ENCODE assay signal across 8 mouse cellular contexts in the genomic region with DNA sequence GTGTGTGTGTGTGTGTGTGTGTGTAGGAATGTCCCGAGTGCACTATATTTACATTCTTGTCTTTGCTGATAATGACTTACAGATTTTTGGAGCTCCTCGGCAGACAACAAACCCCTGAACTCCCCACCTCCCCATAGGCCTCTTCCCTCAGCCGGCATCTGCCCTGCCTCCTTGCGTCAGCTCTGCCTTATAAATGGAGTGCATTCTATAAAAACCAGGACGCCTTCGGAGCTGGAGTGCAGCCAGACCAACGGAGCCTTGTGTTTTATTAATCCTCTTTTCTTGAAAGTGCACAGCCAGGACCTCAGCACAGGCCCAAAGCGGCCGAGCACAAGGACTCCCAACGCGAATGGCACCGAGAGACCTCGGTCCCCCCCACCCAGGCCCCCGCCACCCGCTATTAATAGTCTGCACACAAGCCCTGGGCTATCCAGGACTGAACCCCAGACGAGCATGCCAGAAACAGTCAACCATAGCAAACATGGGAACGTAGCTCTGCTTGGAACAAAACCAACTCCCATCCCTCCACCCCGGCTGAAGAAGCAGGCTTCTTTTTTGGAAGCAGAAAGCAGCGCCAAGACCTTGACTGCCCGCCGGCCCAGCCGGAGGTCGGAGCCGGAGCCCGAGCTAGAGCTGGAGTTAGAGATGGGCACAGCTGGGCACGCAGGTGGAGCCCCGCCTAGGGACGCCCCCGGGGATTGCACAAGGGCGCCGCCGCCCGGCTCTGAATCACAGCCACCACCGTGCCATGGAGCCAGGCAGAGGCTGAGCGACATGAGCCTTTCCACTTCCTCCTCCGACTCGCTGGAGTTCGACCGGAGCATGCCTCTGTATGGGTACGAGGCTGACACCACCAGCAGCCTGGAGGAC. TPM values are rescaled to one million over a fixed set of nuclear protein-coding genes. Genes with fewer than 3 reads are reported as not detected.
A peak's percentile ranks its signal among the peaks of the same experiment; 100 is the strongest.
DNase-seq lines count a peak whose midpoint lies in the region; ATAC-seq and TF ChIP-seq lines count a peak whose summit lies in the region.

No protein-coding gene starts in this region.

- H3K4me1 ChIP-seq in lung, embryonic 14.5 days (ENCODE audit: insufficient read depth) = peaks cover 23% of the 10 kb centered on the region
- peaks cover 23% of the 10 kb centered on the region for H3K4me1 ChIP-seq in olfactory bulb, adult 2 months (ENCODE audit: control insufficient read depth, insufficient read depth, low read length)

- H3K9me3 ChIP-seq in lung, embryonic 14.5 days (ENCODE audit: low read depth, low read length) = no peaks in the 10 kb centered on the region

- H3K9ac ChIP-seq in lung, embryonic 14.5 days = peak overlapping the region; percentile 65

- TF ChIP-seq POLR2A in olfactory bulb, adult 2 months (IDR thresholded peaks at IDR 0.05; ENCODE audit: insufficient read depth, low read depth, low read length) = 0 out of 2 replicates have a peak, but pooled peaks have one; percentile 1

- H3K27me3 ChIP-seq in lung, embryonic 14.5 days (ENCODE audit: insufficient read depth, low read length) = no peaks in the 10 kb centered on the region

- peak; percentile 13 to 42; a peak in 2 of 4 replicates for ATAC-seq in hematopoietic stem cell, adult 5-6 weeks (replicated peaks in 1 of 2; ENCODE audit: insufficient read depth in 1 of 2, low FRiP score in 2 of 2, low TSS enrichment in 1 of 2, low read depth in 1 of 2, poor library complexity in 2 of 2, severe bottlenecking in 2 of 2)
- ATAC-seq in lung, embryonic 14.5 days (ENCODE audit: insufficient read depth) = peak; percentile 88

- peak; percentile 62 for DNase-seq in MN1 (ENCODE audit: low spot score)
- DNase-seq in cerebellum, adult 9-11 months = peak; percentile 83
- DNase-seq in frontal cortex, adult 2 months (ENCODE audit: extremely low spot score in 1 of 2, low spot score in 1 of 2) = peak; percentile 87 to 93
- peak; percentile 94 for DNase-seq in layer of hippocampus, adult 9-11 months
- DNase-seq in lung, embryonic 14.5 days = peak; percentile 96
- peak; percentile 55 for DNase-seq in thymus, postnatal 14 days

- H3K36me3 ChIP-seq in lung, embryonic 14.5 days (ENCODE audit: insufficient read depth) = peaks cover 6% of the 10 kb centered on the region; the same call in 1 of the 2 replicates

- H3K4me3 ChIP-seq in lung, embryonic 14.5 days (ENCODE audit: low read depth, low read length) = peak overlapping the region; percentile 49
- H3K4me3 ChIP-seq in olfactory bulb, adult 2 months (ENCODE audit: insufficient read depth, low read depth, low read length) = peak overlapping the region; percentile 53

- H3K27ac ChIP-seq in lung, embryonic 14.5 days (ENCODE audit: low read depth) = peak overlapping the region; percentile 98
- H3K27ac ChIP-seq in olfactory bulb, adult 2 months (ENCODE audit: insufficient read depth, low read depth, low read length) = peak overlapping the region; percentile 91

- peak overlapping the region; percentile 77 for H3K4me2 ChIP-seq in lung, embryonic 14.5 days

- TF ChIP-seq CTCF in lung, embryonic 14.5 days (IDR thresholded peaks at IDR 0.05; ENCODE audit: low read depth) = peak; percentile 61
- TF ChIP-seq CTCF in olfactory bulb, adult 2 months (IDR thresholded peaks at IDR 0.05; ENCODE audit: insufficient read depth, low read depth, low read length) = peak; percentile 58; the same call in 1 of the 2 replicates

- WGBS in lung, embryonic 14.5 days = 3% methylated on average over 40 of the region's 40 CpGs
- 3% methylated on average over 40 of the region's 40 CpGs for WGBS in olfactory bulb, adult 2 months

RNA-seq across cellular contexts. Expression of gene Naa20, which starts 41.7 kb away (rescaled TPM):
- polyA plus RNA-seq in frontal cortex, adult 2 months (2012; rRNA removed) = 71.1 and 90.5 TPM in 2 replicates
- 56.6 and 62.2 TPM in 2 replicates for total RNA-seq in hematopoietic stem cell, adult 5-6 weeks (2017)
- polyA plus RNA-seq in lung, embryonic 14.5 days (2014; fragmentation: Nextera tagmentation; extraction: Ambion mirVana) = 176 and 188 TPM in 2 replicates
- not detected in 2 replicates for polyA plus RNA-seq in olfactory bulb, adult 2 months (2012; ENCODE audit: insufficient read depth, insufficient read length, low replicate concordance, missing spikeins)

Comparison
In these comparisons a context has a peak if more than half of its experiments do, and no peak if none do; other contexts are left out.
1. Peak in every context shown above with its lines: DNase-seq, ATAC-seq, H3K4me3 ChIP-seq and H3K27ac ChIP-seq.